Mouse (Mus musculus): ENCODE measurements around the gene Phlpp2. TPM values are rescaled to one million over a fixed set of nuclear protein-coding genes. Genes with fewer than 3 reads are reported as not detected.

Gene Phlpp2
- polyA plus RNA-seq, 1 experiment from 2014 or later = 1.5 TPM

DNA sequence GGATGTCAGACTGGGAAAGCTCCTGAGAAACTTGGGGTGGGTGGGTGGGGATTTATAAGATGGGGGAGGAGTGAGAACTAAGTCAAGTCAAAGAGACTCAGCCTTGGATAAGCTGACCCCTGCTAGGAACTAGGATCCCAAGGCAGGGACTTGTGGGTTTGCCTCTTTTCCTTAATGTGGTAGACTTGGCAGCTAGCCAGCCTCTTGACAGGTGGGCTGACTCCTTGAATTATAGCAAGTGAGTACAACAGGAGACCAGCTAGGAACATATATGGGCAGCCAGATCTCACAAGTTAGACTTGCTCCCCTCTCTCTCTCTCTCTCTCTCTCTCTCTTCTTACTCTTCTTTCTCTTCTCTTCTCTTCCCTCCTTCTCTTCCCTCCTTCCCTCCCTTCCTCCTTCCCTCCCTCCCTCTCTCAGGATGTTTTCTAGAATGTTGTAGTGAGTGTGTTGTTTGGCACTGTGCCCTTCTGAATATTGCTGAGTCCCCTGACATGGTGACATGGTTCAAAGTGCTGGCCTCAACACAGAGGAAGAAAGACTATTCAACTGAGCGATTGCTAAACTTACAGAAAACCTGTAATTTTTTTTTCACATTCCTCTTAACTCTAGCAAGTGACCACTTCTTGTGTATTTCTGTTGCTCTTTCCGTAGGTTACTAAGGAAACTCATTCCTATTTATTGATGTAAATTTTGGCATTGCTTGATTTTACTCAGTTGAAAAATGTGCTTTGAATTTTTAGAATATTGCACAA, 73.4 kb downstream of the Phlpp2 start:
- Histone ChIP-seq H3K27me3 (ENCODE audit: insufficient read depth, low read length) (no peaks in the 10 kb centered on the region; the same call in 1 of the 2 replicates), H3K36me3 (replicated peaks; ENCODE audit: insufficient read depth, low read length) (peaks cover 29% of the 10 kb centered on the region), H3K9ac (replicated peaks) (no peak overlapping the region), H3K4me3 (ENCODE audit: low read depth, low read length) (no peak overlapping the region), H3K27ac (ENCODE audit: low read depth) (no peak overlapping the region), H3K9me3 (ENCODE audit: low read length) (no peaks in the 10 kb centered on the region), H3K4me2 (ENCODE audit: low read depth, low read length) (no peak overlapping the region), H3K4me1 (ENCODE audit: insufficient read depth) (no peaks in the 10 kb centered on the region)
- DNase-seq (no peak), ATAC-seq (no peak)
- 81% methylated on average over 2 of the region's 2 CpGs for WGBS (ENCODE audit: insufficient replicate concordance)
- TF ChIP-seq CTCF (IDR thresholded peaks at IDR 0.05; ENCODE audit: low read depth) (no peak), EP300 (IDR thresholded peaks at IDR 0.05; ENCODE audit: low read depth) (no peak)

DNA sequence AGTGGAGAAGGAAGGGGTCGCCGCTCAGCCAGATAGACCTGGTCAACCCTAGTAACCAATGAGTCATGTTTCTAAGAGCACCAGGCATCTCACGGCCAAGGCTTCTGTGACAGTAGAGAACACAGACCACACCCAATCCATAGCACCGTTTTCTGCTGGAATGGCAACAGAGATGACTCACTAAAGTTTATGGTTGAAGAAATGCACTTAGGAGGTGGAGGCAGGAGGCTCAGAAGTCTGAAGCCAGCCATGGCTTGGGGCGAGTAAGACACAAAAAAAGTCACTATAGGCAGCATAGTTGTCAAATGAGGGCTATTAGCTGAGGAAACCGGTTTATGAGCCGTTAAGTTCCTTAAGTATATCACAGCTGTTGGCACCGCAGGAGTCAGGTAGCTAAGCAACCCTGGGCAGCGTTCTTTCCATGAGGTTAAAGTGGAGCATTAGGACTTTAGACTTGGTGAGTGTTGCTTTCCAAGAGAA, 76.9 kb downstream of the Phlpp2 start:
- Histone ChIP-seq H3K4me3 (ENCODE audit: low read depth, low read length) (no peak overlapping the region), H3K9me3 (ENCODE audit: low read length) (no peaks in the 10 kb centered on the region), H3K36me3 (replicated peaks; ENCODE audit: insufficient read depth, low read length) (peaks cover 17% of the 10 kb centered on the region), H3K4me1 (ENCODE audit: insufficient read depth) (no peaks in the 10 kb centered on the region; the same call in 1 of the 2 replicates), H3K4me2 (ENCODE audit: low read depth, low read length) (no peak overlapping the region), H3K27ac (ENCODE audit: low read depth) (no peak overlapping the region), H3K27me3 (ENCODE audit: insufficient read depth, low read length) (peaks cover 17% of the 10 kb centered on the region), H3K9ac (replicated peaks) (no peak overlapping the region)
- 69% methylated on average over 9 of the region's 9 CpGs for WGBS (ENCODE audit: insufficient replicate concordance)
- ATAC-seq (no peak), DNase-seq (no peak)
- TF ChIP-seq CTCF (IDR thresholded peaks at IDR 0.05; ENCODE audit: low read depth) (no peak), EP300 (IDR thresholded peaks at IDR 0.05; ENCODE audit: low read depth) (no peak)

DNA sequence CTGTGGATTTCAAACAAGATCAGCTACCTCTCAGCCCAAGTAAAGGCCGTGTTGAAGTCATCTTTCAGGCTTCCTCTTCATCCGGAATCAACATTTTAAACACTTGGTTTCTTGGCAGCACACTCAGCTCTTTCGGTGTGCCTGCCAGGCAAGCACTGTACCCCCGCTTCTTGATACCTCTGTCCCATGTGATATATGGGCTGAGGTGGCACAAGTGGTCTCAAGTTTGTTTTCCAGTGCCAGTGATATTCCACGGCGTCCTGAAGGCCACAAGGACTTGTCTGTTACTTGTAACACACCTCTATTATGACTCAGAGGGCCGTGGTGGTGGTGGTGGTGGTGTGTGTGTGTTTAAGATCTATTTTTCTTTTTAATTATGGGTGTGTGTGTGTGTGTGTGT, 77.4 kb downstream of the Phlpp2 start:
- H3K27ac ChIP-seq (ENCODE audit: low read depth) = no peak overlapping the region
- no peak for ATAC-seq
- no peaks in the 10 kb centered on the region; the same call in 1 of the 2 replicates for H3K4me1 ChIP-seq (ENCODE audit: insufficient read depth)
- no peak overlapping the region for H3K4me3 ChIP-seq (ENCODE audit: low read depth, low read length)
- H3K9ac ChIP-seq (replicated peaks) = no peak overlapping the region
- peaks cover 12% of the 10 kb centered on the region for H3K36me3 ChIP-seq (replicated peaks; ENCODE audit: insufficient read depth, low read length)
- H3K9me3 ChIP-seq (ENCODE audit: low read length) = no peaks in the 10 kb centered on the region
- H3K4me2 ChIP-seq (ENCODE audit: low read depth, low read length) = no peak overlapping the region
- TF ChIP-seq EP300 (IDR thresholded peaks at IDR 0.05; ENCODE audit: low read depth) (no peak), CTCF (IDR thresholded peaks at IDR 0.05; ENCODE audit: low read depth) (no peak)
- peaks cover 17% of the 10 kb centered on the region for H3K27me3 ChIP-seq (ENCODE audit: insufficient read depth, low read length)
- no peak for DNase-seq
- 81% methylated on average over 7 of the region's 7 CpGs for WGBS (ENCODE audit: insufficient replicate concordance)

DNA sequence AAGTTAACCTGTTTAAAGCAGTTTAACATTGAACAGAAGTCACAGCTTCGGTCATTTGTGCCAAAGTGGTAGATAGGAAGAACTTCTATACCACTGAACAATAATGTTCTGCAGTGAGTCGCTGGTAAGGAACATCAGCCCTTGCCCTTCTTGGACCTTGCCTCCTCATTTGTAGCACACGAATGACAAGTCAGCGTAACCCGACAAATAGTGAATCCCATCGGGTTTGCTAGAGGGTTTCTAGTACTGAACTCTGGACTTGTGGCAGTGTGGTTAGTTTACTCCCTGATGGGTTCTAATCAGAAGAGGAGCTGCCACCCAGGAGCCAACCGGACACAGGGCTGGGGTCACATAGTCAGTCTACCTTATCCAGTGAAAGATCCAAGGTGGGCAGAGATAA, 77.9 kb downstream of the Phlpp2 start:
- no peaks in the 10 kb centered on the region for H3K9me3 ChIP-seq (ENCODE audit: low read length)
- H3K27ac ChIP-seq (ENCODE audit: low read depth) = no peak overlapping the region
- no peak overlapping the region for H3K4me2 ChIP-seq (ENCODE audit: low read depth, low read length)
- peaks cover 17% of the 10 kb centered on the region for H3K27me3 ChIP-seq (ENCODE audit: insufficient read depth, low read length)
- ATAC-seq = no peak
- H3K4me1 ChIP-seq (ENCODE audit: insufficient read depth) = no peaks in the 10 kb centered on the region; the same call in 1 of the 2 replicates
- no peak overlapping the region for H3K4me3 ChIP-seq (ENCODE audit: low read depth, low read length)
- TF ChIP-seq CTCF (IDR thresholded peaks at IDR 0.05; ENCODE audit: low read depth) (no peak), EP300 (IDR thresholded peaks at IDR 0.05; ENCODE audit: low read depth) (no peak)
- no peak for DNase-seq
- WGBS (ENCODE audit: insufficient replicate concordance) = 86% methylated on average over 7 of the region's 7 CpGs
- H3K9ac ChIP-seq (replicated peaks) = no peak overlapping the region
- peaks cover 6% of the 10 kb centered on the region; the same call in 1 of the 2 replicates for H3K36me3 ChIP-seq (replicated peaks; ENCODE audit: insufficient read depth, low read length)

DNA sequence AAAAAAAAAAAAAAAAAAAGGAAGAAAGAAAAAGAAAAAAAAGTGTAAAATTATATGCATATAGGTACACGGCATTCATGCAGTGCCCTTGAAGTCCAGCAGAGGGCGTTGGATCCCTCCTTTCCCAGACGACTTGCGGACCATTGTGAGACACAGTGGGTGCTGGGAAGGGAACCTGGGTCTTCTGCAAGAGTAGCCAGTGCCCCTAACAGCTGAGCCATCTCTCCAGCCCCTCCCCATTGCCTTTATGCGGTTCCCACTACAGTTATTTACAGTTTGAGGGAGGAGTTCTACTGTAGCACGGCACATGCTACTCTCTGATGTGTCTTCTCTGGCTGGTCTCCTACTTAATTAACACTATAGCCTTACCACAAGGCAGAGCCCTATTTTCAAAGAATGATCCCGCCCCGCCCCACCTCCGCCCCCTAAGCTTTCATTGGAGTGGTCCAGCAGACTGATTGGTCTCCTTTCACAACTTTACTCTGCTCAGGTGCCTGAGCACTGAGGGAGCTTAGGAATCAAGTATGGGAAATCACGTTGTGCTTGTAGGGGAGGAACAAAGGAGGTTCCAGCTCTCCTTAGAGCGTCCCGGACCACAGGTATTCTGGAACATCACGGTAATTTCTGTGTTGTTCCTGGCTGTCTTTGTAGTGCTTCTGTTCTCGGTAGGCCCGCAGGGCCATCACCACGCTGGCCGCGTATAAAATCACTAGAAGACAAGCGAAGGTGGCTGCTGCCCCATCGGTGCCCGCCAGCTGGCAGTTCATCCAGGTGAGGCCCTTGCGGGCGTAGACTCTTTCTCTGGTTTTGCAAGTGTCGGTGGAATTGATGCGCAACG, 79.3 kb downstream of the Phlpp2 start:
- WGBS (ENCODE audit: insufficient replicate concordance) = 3% methylated on average over 26 of the region's 26 CpGs
- Histone ChIP-seq H3K9me3 (ENCODE audit: low read length) (no peaks in the 10 kb centered on the region), H3K36me3 (replicated peaks; ENCODE audit: insufficient read depth, low read length) (peaks cover 5% of the 10 kb centered on the region; the same call in 1 of the 2 replicates), H3K4me1 (ENCODE audit: insufficient read depth) (no peaks in the 10 kb centered on the region; the same call in 1 of the 2 replicates), H3K9ac (replicated peaks) (no peak overlapping the region), H3K27ac (ENCODE audit: low read depth) (no peak overlapping the region), H3K4me2 (ENCODE audit: low read depth, low read length) (peak overlapping the region; percentile 36), H3K27me3 (ENCODE audit: insufficient read depth, low read length) (peaks cover 17% of the 10 kb centered on the region), H3K4me3 (ENCODE audit: low read depth, low read length) (no peak overlapping the region)
- no peak for ATAC-seq
- no peak for DNase-seq
- TF ChIP-seq CTCF (IDR thresholded peaks at IDR 0.05; ENCODE audit: low read depth) (peak; percentile 72), EP300 (IDR thresholded peaks at IDR 0.05; ENCODE audit: low read depth) (no peak)

DNA sequence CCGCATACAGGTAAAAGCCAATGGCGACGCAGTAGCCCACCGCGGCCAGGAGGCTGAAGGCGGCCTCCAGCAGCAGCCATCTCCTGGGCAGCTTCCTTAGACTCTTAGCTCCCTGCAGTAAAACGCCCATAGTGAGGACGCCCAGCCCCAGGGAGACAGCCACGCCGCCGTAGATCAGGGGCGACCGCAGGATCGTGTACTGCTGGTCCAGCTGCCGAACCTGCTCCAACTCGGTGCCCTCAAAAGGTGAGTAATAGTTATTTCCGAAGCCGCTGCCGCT, 79.9 kb downstream of the Phlpp2 start:
- DNase-seq (no peak), ATAC-seq (no peak)
- H3K36me3 ChIP-seq (replicated peaks; ENCODE audit: insufficient read depth, low read length) = peaks cover 5% of the 10 kb centered on the region; the same call in 1 of the 2 replicates
- H3K27me3 ChIP-seq (ENCODE audit: insufficient read depth, low read length) = peaks cover 17% of the 10 kb centered on the region
- H3K9ac ChIP-seq (replicated peaks) = no peak overlapping the region
- H3K4me3 ChIP-seq (ENCODE audit: low read depth, low read length) = no peak overlapping the region
- no peaks in the 10 kb centered on the region for H3K9me3 ChIP-seq (ENCODE audit: low read length)
- WGBS (ENCODE audit: insufficient replicate concordance) = 4% methylated on average over 19 of the region's 19 CpGs
- peak overlapping the region; percentile 36 for H3K4me2 ChIP-seq (ENCODE audit: low read depth, low read length)
- no peaks in the 10 kb centered on the region; the same call in 1 of the 2 replicates for H3K4me1 ChIP-seq (ENCODE audit: insufficient read depth)
- TF ChIP-seq EP300 (IDR thresholded peaks at IDR 0.05; ENCODE audit: low read depth) (no peak), CTCF (IDR thresholded peaks at IDR 0.05; ENCODE audit: low read depth) (no peak)
- H3K27ac ChIP-seq (ENCODE audit: low read depth) = no peak overlapping the region

Measured in liver, postnatal 0 days (tissue).